Mouse (Mus musculus): ENCODE results near the gene Ahdc1. TPM values are rescaled to one million over a fixed set of nuclear protein-coding genes. Genes with fewer than 3 reads are reported as not detected.

Gene Ahdc1
- polyA plus RNA-seq, 1 experiment from 2014 or later = 13.0 TPM

DNA sequence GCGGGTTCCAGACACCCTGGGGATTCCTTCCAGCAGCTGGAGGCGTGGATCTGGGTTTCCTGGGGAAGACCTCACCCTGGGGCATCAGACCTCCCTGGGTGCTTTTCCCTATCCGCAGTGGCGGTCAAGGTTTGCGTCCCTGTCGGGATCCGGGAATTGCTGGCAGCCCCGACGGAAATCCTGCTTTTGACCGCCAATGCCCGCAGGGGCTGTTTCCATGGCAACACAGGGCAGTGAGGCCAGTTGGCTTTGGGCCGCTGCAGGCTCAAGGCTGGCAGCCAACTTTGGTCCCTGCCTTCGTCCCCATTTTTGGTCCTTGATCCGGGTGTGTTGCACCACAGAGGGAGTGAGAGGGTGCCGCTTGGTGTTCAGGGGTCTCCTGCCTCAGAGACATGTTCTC lies 36.2 kb upstream of the Ahdc1 start:
- Histone ChIP-seq H3K36me3 (no peaks in the 10 kb centered on the region), H3K4me1 (peaks cover 50% of the 10 kb centered on the region), H3K27me3 (ENCODE audit: low read depth, poor library complexity, severe bottlenecking) (peaks cover 61% of the 10 kb centered on the region), H3K4me3 (peak overlapping the region; percentile 44), H3K9me3 (replicated peaks) (no peaks in the 10 kb centered on the region), H3K27ac (peak overlapping the region; percentile 83)
- peak; percentile 93 for DNase-seq (ENCODE audit: low spot score)
- WGBS = 2% methylated on average over 15 of the region's 15 CpGs

DNA sequence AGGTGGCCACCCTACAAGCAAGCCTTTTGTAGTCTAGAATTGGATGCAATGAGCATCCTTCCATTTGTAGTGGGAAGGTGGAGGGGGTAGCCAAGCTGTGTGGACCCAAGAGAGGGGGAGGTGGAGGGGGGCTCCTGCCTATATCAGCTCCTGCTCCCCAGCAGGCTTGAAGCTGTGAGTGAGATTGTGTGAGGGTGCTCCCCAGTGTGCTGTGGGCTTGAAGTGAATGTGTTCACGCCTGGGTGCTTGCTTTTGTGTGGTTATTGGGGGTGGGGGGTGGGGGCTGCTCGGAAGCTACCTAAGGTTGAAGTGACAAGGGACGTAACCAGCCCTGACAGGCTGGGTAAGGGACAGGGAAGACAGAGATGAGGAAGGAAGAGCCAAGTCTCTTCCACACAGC lies 35.3 kb upstream of the Ahdc1 start:
- Histone ChIP-seq H3K27ac (peak overlapping the region; percentile 83), H3K36me3 (no peaks in the 10 kb centered on the region), H3K9me3 (replicated peaks) (no peaks in the 10 kb centered on the region), H3K4me1 (peaks cover 50% of the 10 kb centered on the region), H3K4me3 (no peak overlapping the region), H3K27me3 (ENCODE audit: low read depth, poor library complexity, severe bottlenecking) (peaks cover 61% of the 10 kb centered on the region)
- no peak for DNase-seq (ENCODE audit: low spot score)
- 63% methylated on average over 3 of the region's 3 CpGs for WGBS

DNA sequence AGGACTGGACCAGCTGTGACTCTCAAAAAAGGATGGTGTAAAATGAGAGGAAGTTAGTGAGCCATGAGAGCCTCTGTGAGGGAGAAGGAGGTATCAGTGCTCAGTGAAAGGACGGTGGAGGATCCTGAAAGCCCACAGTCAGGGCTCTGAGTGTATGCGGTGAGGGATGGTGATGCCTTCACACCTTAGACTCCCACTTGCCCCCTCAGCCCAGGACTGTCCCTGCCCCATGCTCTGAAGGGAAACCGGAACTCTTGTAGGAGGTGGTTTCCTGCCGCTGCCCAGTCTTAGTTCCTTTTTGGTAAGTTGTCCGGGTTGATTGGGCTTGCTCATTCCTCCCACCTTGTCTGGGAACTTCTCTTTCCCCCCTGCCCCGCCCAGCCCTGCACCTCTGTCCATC lies 34.3 kb upstream of the Ahdc1 start:
- Histone ChIP-seq H3K4me1 (peaks cover 56% of the 10 kb centered on the region), H3K4me3 (no peak overlapping the region), H3K27ac (no peak overlapping the region), H3K9me3 (replicated peaks) (no peaks in the 10 kb centered on the region), H3K36me3 (no peaks in the 10 kb centered on the region), H3K27me3 (ENCODE audit: low read depth, poor library complexity, severe bottlenecking) (peaks cover 59% of the 10 kb centered on the region)
- WGBS = 70% methylated on average over 6 of the region's 6 CpGs
- DNase-seq (ENCODE audit: low spot score) = no peak

DNA sequence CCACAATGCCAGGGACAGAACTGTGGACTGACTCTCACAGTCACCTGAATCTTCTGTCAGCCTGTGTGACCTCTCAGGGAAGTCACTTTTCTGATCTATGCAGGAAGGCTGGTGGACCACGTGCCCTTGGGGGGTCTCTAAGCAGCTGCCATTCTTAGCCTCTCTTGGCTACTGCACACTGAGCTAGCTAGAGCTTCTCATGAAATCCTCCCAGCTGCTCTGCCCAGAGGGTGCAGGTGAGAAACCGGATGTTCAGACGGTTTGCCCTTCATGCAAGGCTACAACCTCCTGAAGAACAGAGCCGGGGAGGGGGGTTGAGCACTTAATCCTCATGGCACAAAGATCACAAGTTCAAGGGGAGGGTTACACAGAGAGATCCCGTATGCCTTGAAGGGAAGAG lies 33.5 kb upstream of the Ahdc1 start:
- WGBS = 55% methylated on average over 5 of the region's 5 CpGs
- H3K9me3 ChIP-seq (replicated peaks) = no peaks in the 10 kb centered on the region
- peaks cover 50% of the 10 kb centered on the region for H3K27me3 ChIP-seq (ENCODE audit: low read depth, poor library complexity, severe bottlenecking)
- H3K4me1 ChIP-seq = peaks cover 54% of the 10 kb centered on the region
- no peaks in the 10 kb centered on the region for H3K36me3 ChIP-seq
- DNase-seq (ENCODE audit: low spot score) = no peak
- no peak overlapping the region for H3K4me3 ChIP-seq
- H3K27ac ChIP-seq = peak overlapping the region; percentile 36; the same call in 1 of the 2 replicates

DNA sequence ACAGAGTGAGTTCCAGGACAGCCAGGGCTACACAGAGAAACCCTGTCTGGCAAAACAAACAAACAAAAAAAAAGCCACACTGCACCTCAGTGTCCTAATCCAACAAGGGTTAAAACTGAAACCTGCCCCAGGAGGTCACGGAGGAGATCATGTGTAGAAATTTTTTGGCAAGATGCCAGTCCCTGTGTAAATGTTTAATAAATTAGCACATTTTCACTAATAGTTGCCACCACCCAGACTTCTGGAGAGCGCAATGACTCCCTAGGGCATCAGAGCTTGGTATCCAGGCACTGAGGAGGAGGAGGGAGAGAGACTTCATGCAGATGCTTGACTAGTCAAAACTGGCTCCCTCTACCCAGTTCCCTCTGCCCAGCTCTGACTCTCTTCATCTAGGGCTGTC lies 31.9 kb upstream of the Ahdc1 start:
- no peak for DNase-seq (ENCODE audit: low spot score)
- H3K4me3 ChIP-seq = no peak overlapping the region
- H3K9me3 ChIP-seq (replicated peaks) = no peaks in the 10 kb centered on the region
- WGBS = 93% methylated on average over 2 of the region's 2 CpGs
- peaks cover 59% of the 10 kb centered on the region for H3K4me1 ChIP-seq
- peaks cover 34% of the 10 kb centered on the region for H3K27me3 ChIP-seq (ENCODE audit: low read depth, poor library complexity, severe bottlenecking)
- no peaks in the 10 kb centered on the region for H3K36me3 ChIP-seq
- H3K27ac ChIP-seq = no peak overlapping the region

DNA sequence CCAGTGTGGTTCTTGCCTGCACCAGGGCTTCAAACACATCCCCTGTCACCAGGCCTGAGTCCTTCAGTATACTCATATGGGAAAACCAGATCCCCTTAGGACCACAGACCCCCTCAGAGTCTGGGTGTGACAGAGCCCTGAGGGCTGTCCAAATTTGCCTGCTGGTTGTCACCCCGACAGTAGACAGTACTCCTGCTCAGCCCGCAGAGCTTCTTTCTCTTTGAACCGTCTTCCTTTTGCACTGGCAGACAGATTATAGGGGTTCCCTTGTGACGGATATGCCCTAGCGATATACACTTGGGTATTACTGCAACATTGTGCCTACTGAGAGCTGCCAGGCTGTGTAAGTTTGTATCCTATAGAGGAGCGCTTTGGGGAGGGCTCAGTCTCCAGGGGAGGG lies 29.4 kb upstream of the Ahdc1 start:
- WGBS = 75% methylated on average over 6 of the region's 6 CpGs
- Histone ChIP-seq H3K4me3 (no peak overlapping the region), H3K27ac (peak overlapping the region; percentile 91; the same call in 1 of the 2 replicates), H3K9me3 (replicated peaks) (no peaks in the 10 kb centered on the region), H3K27me3 (ENCODE audit: low read depth, poor library complexity, severe bottlenecking) (peaks cover 12% of the 10 kb centered on the region; the same call in 1 of the 2 replicates), H3K36me3 (no peaks in the 10 kb centered on the region), H3K4me1 (peaks cover 60% of the 10 kb centered on the region)
- no peak for DNase-seq (ENCODE audit: low spot score)

DNA sequence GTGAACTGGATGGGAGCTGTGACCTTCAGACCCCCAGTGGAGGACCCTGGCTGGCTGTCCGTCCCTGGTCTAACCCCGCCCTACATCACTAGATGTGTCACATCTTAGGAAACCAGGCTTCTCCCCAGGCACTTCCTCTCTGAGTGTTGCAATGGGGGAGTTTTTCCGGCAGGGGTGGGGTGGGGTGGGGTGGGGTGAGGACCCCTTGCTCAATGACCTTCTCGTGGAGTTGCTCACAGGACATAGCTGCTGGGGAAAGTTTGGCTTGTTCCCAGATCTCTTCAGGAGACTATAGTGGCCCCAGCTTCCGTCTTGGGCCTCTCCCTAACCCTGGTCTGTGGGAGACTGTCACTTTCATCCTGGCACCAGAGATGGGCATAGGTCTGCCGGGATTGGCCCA lies 28.1 kb upstream of the Ahdc1 start:
- H3K36me3 ChIP-seq = no peaks in the 10 kb centered on the region
- peak overlapping the region; percentile 91 for H3K27ac ChIP-seq
- no peak for DNase-seq (ENCODE audit: low spot score)
- no peaks in the 10 kb centered on the region for H3K9me3 ChIP-seq (replicated peaks)
- H3K27me3 ChIP-seq (ENCODE audit: low read depth, poor library complexity, severe bottlenecking) = no peaks in the 10 kb centered on the region
- no peak overlapping the region for H3K4me3 ChIP-seq
- peaks cover 56% of the 10 kb centered on the region for H3K4me1 ChIP-seq
- 66% methylated on average over 6 of the region's 6 CpGs for WGBS

DNA sequence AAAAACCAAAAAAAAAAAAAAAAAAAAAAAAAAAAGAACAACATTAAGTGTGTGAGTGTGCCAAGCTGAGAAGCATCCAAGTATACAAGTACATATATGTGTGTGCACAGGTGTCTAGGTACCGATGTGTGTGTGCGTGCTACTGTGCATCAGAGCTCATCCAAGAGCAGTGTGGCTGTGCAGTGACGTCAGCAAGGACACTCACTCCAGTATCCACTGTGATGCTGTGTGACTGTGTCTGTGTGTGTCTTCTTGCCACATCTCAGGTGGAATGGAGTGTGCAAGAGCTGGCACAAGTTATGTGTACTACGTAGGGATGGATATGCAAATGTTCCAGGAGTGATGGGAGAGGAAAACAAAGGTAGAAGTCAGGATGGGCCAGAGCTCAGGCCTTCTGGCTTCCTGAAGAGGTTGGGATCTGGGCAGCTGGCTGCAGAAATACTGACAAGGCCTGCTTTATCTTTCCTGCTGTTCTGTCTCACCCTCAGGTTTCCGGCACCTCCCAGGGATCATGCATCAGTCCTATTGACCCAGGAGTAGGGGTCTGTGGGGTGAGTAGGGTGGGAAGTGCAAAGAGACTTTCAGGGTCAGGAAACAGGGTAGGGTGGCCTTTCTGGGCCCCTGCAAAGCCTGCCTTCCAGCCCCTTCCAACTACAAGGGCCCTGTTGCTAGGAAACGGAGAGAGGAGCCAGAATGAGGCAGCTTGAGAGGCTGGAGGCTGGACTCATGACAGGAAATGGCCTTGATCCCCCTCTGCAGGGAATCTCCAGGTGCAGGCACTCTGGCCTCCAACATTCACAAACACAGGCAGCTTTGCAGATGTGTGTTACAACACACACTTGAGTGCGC lies 27.2 kb upstream of the Ahdc1 start:
- 53% methylated on average over 7 of the region's 7 CpGs for WGBS
- peaks cover 56% of the 10 kb centered on the region for H3K4me1 ChIP-seq
- peak overlapping the region; percentile 91 for H3K27ac ChIP-seq
- no peak overlapping the region for H3K4me3 ChIP-seq
- H3K36me3 ChIP-seq = no peaks in the 10 kb centered on the region
- no peaks in the 10 kb centered on the region for H3K27me3 ChIP-seq (ENCODE audit: low read depth, poor library complexity, severe bottlenecking)
- DNase-seq (ENCODE audit: low spot score) = peak; percentile 73
- H3K9me3 ChIP-seq (replicated peaks) = no peaks in the 10 kb centered on the region

DNA sequence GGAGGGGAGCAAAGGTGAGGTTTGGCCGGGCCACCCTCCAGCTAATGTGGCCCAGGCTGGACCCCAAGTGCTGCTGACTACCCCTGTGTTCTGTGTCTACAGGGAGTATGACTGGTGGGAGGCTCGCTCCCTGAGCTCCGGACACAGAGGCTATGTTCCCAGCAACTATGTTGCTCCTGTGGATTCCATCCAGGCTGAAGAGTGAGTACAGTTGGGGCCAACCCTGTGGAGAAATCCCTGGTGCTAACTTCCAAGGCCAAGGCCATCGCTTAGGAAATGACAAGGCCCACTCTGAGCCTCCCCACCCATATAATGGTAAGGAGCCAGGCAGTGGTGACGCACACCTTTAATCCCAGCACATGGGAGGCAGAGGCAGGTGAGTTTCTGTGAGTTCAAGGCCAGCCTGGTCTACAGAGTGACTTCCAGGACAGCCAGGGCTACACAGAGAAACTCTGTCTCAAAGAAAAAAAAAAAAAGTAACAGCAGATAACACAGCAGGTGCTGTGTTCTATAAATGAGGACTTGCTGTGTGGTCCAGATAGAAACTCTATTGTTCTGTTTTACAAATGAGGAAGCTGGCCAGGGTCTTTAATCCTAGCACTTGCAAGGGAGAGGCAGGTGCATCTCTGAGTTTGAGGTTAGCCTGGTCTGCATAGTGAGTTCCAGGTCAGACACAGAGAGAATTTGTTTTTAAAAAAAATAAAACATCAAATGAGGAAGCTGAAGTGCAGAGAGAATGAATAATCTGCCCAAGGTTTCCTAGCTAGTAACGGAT lies 22.3 kb upstream of the Ahdc1 start:
- H3K4me3 ChIP-seq = no peak overlapping the region
- WGBS = 94% methylated on average over 6 of the region's 6 CpGs
- no peaks in the 10 kb centered on the region for H3K27me3 ChIP-seq (ENCODE audit: low read depth, poor library complexity, severe bottlenecking)
- peaks cover 45% of the 10 kb centered on the region for H3K4me1 ChIP-seq
- no peaks in the 10 kb centered on the region for H3K36me3 ChIP-seq
- DNase-seq (ENCODE audit: low spot score) = no peak
- no peaks in the 10 kb centered on the region for H3K9me3 ChIP-seq (replicated peaks)
- H3K27ac ChIP-seq = no peak overlapping the region

DNA sequence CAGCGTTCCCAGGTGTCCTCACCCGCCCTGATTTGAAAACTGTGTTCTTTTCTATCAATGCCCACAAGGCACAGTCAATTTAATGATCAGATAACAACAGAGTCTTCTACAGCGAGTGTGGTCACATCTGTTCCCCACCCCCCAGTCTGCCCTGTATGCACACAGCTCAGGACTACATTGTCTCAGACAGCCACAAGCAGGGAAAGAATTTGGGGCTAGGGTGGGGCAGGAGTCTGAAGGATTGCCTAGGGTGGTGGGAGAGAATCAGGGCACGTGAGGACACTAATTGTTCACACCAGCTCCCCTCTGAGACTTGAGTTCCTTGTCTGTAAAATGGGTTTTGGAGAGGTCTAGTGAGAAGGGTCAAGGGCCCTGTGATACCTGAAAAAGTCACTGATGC lies 17.5 kb upstream of the Ahdc1 start:
- 66% methylated on average over 4 of the region's 4 CpGs for WGBS
- no peaks in the 10 kb centered on the region for H3K9me3 ChIP-seq (replicated peaks)
- no peaks in the 10 kb centered on the region for H3K36me3 ChIP-seq
- peaks cover 21% of the 10 kb centered on the region for H3K4me1 ChIP-seq
- DNase-seq (ENCODE audit: low spot score) = no peak
- 0 out of 2 replicates have a peak overlapping the region, but pooled peaks have one; percentile 10 for H3K27ac ChIP-seq
- H3K4me3 ChIP-seq = no peak overlapping the region
- no peaks in the 10 kb centered on the region for H3K27me3 ChIP-seq (ENCODE audit: low read depth, poor library complexity, severe bottlenecking)

DNA sequence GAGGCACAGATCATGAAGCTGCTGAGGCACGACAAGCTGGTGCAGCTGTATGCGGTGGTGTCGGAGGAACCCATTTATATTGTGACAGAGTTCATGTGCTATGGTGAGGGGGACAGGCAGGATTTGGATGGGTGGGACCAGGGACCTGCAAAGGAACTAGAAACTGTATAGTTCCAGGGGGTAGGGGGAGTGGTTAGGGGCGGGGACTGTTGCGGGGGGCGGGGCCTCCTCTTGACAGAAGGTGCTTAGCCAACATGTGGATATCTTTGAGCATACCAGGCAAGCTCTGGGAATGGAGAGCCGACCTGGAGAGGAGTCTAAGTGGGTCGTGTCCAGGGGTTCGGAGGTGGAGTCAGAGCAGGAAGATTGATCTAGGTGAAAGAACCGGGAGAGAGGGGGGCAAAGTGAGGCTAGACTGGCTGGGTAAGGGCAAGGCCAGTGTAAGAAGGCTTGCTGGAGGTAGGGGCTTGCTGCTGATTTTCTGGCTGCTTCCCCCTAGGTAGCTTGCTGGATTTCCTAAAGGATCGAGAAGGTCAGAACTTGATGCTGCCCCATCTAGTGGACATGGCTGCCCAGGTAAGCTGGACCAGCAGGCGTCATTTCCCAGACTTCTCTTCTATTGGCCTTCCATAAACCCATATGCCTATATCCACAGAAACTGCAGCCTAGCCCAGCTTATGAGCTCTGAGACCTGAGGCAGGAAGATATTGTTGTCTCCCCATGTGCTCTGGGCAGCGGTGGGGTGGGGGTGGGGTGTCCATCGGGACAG lies 13.4 kb upstream of the Ahdc1 start:
- 43% methylated on average over 14 of the region's 14 CpGs for WGBS
- Histone ChIP-seq H3K4me3 (no peak overlapping the region; the same call in 1 of the 2 replicates), H3K36me3 (no peaks in the 10 kb centered on the region), H3K27ac (peak overlapping the region; percentile 21; the same call in 1 of the 2 replicates), H3K27me3 (ENCODE audit: low read depth, poor library complexity, severe bottlenecking) (no peaks in the 10 kb centered on the region), H3K9me3 (replicated peaks) (no peaks in the 10 kb centered on the region), H3K4me1 (peaks cover 26% of the 10 kb centered on the region)
- DNase-seq (ENCODE audit: low spot score) = no peak

DNA sequence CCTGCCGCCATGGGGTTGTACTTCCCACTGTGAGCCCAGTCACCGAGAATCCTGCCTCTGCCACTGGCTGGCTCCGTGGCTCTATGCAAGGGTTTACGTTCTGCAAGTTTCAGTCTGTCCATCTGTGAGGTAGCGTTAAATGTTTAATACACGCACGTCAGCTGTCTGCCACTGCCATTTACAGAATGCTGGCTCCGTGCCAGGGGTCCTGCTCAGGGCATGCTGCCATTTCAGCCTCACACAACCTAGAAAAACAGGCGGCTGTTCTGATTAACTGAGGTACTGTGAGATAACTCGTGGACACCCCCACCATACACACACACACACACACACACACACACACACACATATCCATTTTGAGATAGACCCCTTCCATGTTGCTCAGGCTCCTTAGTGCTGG lies 8.2 kb upstream of the Ahdc1 start:
- Histone ChIP-seq H3K27ac (peak overlapping the region; percentile 69; the same call in 1 of the 2 replicates), H3K4me1 (peaks cover 43% of the 10 kb centered on the region)

More for the DNA sequence above, 8.2 kb upstream of the Ahdc1 start:
- H3K4me3 ChIP-seq = no peak overlapping the region
- H3K27me3 ChIP-seq (ENCODE audit: low read depth, poor library complexity, severe bottlenecking) = no peaks in the 10 kb centered on the region
- DNase-seq (ENCODE audit: low spot score) = no peak
- H3K36me3 ChIP-seq = no peaks in the 10 kb centered on the region
- H3K9me3 ChIP-seq (replicated peaks) = no peaks in the 10 kb centered on the region
- WGBS = 63% methylated on average over 10 of the region's 10 CpGs
